Mouse (Mus musculus): Measurements from ENCODE around the gene Gcg. TPM values are rescaled to one million over a fixed set of nuclear protein-coding genes. Genes with fewer than 3 reads are reported as not detected.

The Gcg gene
- polyA plus RNA-seq, 1 experiment from 2014 or later: not detected

Other genes starting within 250 kb of the Gcg start
- gene Dpp4, start 71.4 kb downstream of the Gcg start, polyA plus RNA-seq (2015; fragmentation: Nextera tagmentation; extraction: Ambion mirVana): 3.4 and 5.5 TPM in 2 replicates
- gene Fap, start 90.4 kb upstream of the Gcg start, polyA plus RNA-seq (2015; fragmentation: Nextera tagmentation; extraction: Ambion mirVana): 0.40 and 0.54 TPM in 2 replicates
- 3.3 and 4.3 TPM in 2 replicates for gene Ifih1, start 162.6 kb upstream of the Gcg start, polyA plus RNA-seq (2015; fragmentation: Nextera tagmentation; extraction: Ambion mirVana)
- 1.9 and 2.2 TPM in 2 replicates for gene Gca, start 180.6 kb upstream of the Gcg start, polyA plus RNA-seq (2015; fragmentation: Nextera tagmentation; extraction: Ambion mirVana)

Data from liver, embryonic 13.5 days (tissue).